Mouse (Mus musculus) layer of hippocampus, postnatal 10 days (tissue): ENCODE measurements at regions not wholly inside any gene's neighbourhood (a gene's known extent, or its start where the extent isn't known, plus 50 kb on each side); places are given as distances from the start of the nearest gene placed in this dataset.

Experiments used
- DNase-seq, 2 experiments: peaks; one replicate each; pipeline ENCODE4 v3.0.0; 2021; ENCODE audit warnings: low spot score in 2 of 2

- DNase-seq, result peak in 1 of 2 experiments; percentile 34
These were observed 53.5 kb upstream of the Ypel5 start for GRCm38 (mm10) chr17:72782775-72783174.

- peak; percentile 87 to 88 for DNase-seq
These were observed 54.5 kb upstream of the Ypel5 start for GRCm38 (mm10) chr17:72781786-72782185.

GRCm38 (mm10) chr17:72768266-72768665 lies 68.0 kb upstream of the Ypel5 start:
- no peak for DNase-seq

GRCm38 (mm10) chr17:72760937-72761336 lies 75.3 kb upstream of the Ypel5 start:
- DNase-seq, result no peak

GRCm38 (mm10) chr17:72746411-72746810 lies 89.8 kb upstream of the Ypel5 start:
- peak in 1 of 2 experiments; percentile 19 for DNase-seq

- DNase-seq, result no peak
These were observed 103.2 kb upstream of the Ypel5 start for GRCm38 (mm10) chr17:72733006-72733405.

- DNase-seq, result no peak
These were observed 104.6 kb upstream of the Ypel5 start for GRCm38 (mm10) chr17:72731691-72732090.

- DNase-seq, result peak; percentile 26 to 53
These were observed 105.1 kb upstream of the Ypel5 start for GRCm38 (mm10) chr17:72731175-72731574.

GRCm38 (mm10) chr17:72720753-72721152 lies 115.5 kb upstream of the Ypel5 start:
- DNase-seq, result peak; percentile 17 to 25

- no peak for DNase-seq
These were observed 115.2 kb upstream of the Alk start for GRCm38 (mm10) chr17:72719618-72720017.

- no peak for DNase-seq
These were observed 87.2 kb upstream of the Alk start for GRCm38 (mm10) chr17:72691630-72692029.

GRCm38 (mm10) chr17:72689606-72690005 lies 85.2 kb upstream of the Alk start:
- no peak for DNase-seq

GRCm38 (mm10) chr17:72688800-72689199 lies 84.4 kb upstream of the Alk start:
- DNase-seq, result no peak

GRCm38 (mm10) chr17:72674658-72675057 lies 70.2 kb upstream of the Alk start:
- DNase-seq, result no peak

GRCm38 (mm10) chr17:72672010-72672409 lies 67.6 kb upstream of the Alk start:
- no peak for DNase-seq

GRCm38 (mm10) chr17:72666961-72667360 lies 62.5 kb upstream of the Alk start:
- no peak for DNase-seq

GRCm38 (mm10) chr17:72661678-72662077 lies 57.3 kb upstream of the Alk start:
- no peak for DNase-seq

GRCm38 (mm10) chr17:72658744-72659143 lies 54.3 kb upstream of the Alk start:
- DNase-seq, result no peak

GRCm38 (mm10) chr17:72657826-72658225 lies 53.4 kb upstream of the Alk start:
- DNase-seq, result no peak
